Mouse (Mus musculus) embryonic facial prominence, embryonic 15.5 days (tissue): ENCODE results near the gene Nop16. TPM values are rescaled to one million over a fixed set of nuclear protein-coding genes. Genes with fewer than 3 reads are reported as not detected.
"Not testable (repeated sequence)": the region's sequence is repeated elsewhere in the genome, so short reads cannot be mapped to it uniquely, and the experiment has no call there.

ENCODE experiments used
- ATAC-seq: fragments of 200-750 bp; cut with Nextera tagmentation; 2 replicates; pipeline ENCODE4 v1.8.0; 2017; ENCODE audit warnings: low read depth, moderate TSS enrichment; ENCODE audit not compliant: insufficient number of reproducible peaks, low FRiP score, low TSS enrichment
- H3K27ac ChIP-seq: fragments of 300-500 bp; sonication (generic); replicated peaks from 2 replicates; pipeline ENCODE4 v1.5.1; 2015; ENCODE audit warnings: mild to moderate bottlenecking, inconsistent platforms
- H3K27me3 ChIP-seq: fragments of 300-500 bp; sonication (generic); 2 replicates; pipeline ENCODE4 v1.6.1; 2015; ENCODE audit warnings: inconsistent platforms
- H3K36me3 ChIP-seq: fragments of 300-500 bp; sonication (generic); 2 replicates; pipeline ENCODE4 v1.6.1; 2015; ENCODE audit warnings: mild to moderate bottlenecking, inconsistent platforms
- H3K4me1 ChIP-seq: fragments of 300-500 bp; sonication (generic); 2 replicates; pipeline ENCODE4 v1.6.1; 2015; ENCODE audit warnings: inconsistent platforms
- H3K4me2 ChIP-seq: fragments of 300-500 bp; sonication (generic); replicated peaks from 2 replicates; pipeline ENCODE4 v1.6.1; 2015; ENCODE audit warnings: mild to moderate bottlenecking, inconsistent platforms
- H3K4me3 ChIP-seq: fragments of 300-500 bp; sonication (generic); replicated peaks from 2 replicates; pipeline ENCODE4 v1.5.1; 2015; ENCODE audit warnings: mild to moderate bottlenecking, inconsistent platforms
- H3K9ac ChIP-seq: fragments of 300-500 bp; sonication (generic); 2 replicates; pipeline ENCODE4 v1.6.1; 2015; ENCODE audit warnings: inconsistent platforms
- H3K9me3 ChIP-seq: fragments of 300-500 bp; sonication (generic); replicated peaks from 2 replicates; pipeline ENCODE4 v1.6.1; 2016; ENCODE audit warnings: inconsistent platforms
- WGBS: fragments of 180-500 bp; shearing (Covaris S2); methylation state at CpG from one replicate; pipeline ENCODE4 v1.1.7; 2015; 5-methylcytosine and 5-hydroxymethylcytosine counted together
- polyA plus RNA-seq: library from polyadenylated mRNA; unstranded; fragments of >200 nt; fragmentation: Nextera tagmentation; extraction: Ambion mirVana; gene quantifications from 2 replicates; pipeline ENCODE4 v1.2.1, GENCODE M21; 2015

Nop16 gene
- polyA plus RNA-seq: 88.1 and 90.6 TPM in 2 replicates

- Histone ChIP-seq H3K27me3 (no peaks in the 10 kb centered on the region), H3K36me3 (peaks cover 44% of the 10 kb centered on the region), H3K4me3 (peak within 1 kb of the TSS; percentile 94), H3K27ac (peak within 1 kb of the TSS; percentile 94), H3K4me2 (peak within 1 kb of the TSS; percentile 71), H3K9ac (peak within 1 kb of the TSS; percentile 93), H3K4me1 (peaks cover 22% of the 10 kb centered on the region), H3K9me3 (no peaks in the 10 kb centered on the region)
- peak; percentile 97 for ATAC-seq
- under 1% methylated on average over 51 of the region's 51 CpGs for WGBS
Measured at GRCm38 (mm10) chr13:54589996-54590951, at the start of gene Nop16, which contains the start of gene Higd2a. TSS of gene Nop16 (minus strand) at chr13:54590090. TSS of gene Higd2a (plus strand) at chr13:54590207.

GRCm38 (mm10) chr13:54635011-54635410 is 45.1 kb upstream of the Nop16 start:
- no peak for ATAC-seq
- Histone ChIP-seq H3K9me3 (no peaks in the 10 kb centered on the region), H3K4me2 (no peak overlapping the region), H3K9ac (no peak overlapping the region), H3K4me3 (no peak overlapping the region), H3K4me1 (no peaks in the 10 kb centered on the region), H3K27ac (no peak overlapping the region), H3K27me3 (no peaks in the 10 kb centered on the region), H3K36me3 (peaks cover 28% of the 10 kb centered on the region)
- 94% methylated on average over 3 of the region's 3 CpGs for WGBS

- Histone ChIP-seq H3K4me3 (no peak overlapping the region), H3K4me1 (0 out of 2 replicates have a peak, but pooled peaks cover 3% of the 10 kb centered on the region), H3K9me3 (no peaks in the 10 kb centered on the region), H3K4me2 (no peak overlapping the region), H3K27ac (no peak overlapping the region), H3K9ac (no peak overlapping the region), H3K27me3 (no peaks in the 10 kb centered on the region), H3K36me3 (peaks cover 8% of the 10 kb centered on the region; the same call in 1 of the 2 replicates)
- ATAC-seq: no peak
- WGBS: 70% methylated on average over 3 of the region's 3 CpGs
Measured at GRCm38 (mm10) chr13:54632731-54633277, 42.9 kb upstream of the Nop16 start.

- no peaks in the 10 kb centered on the region for H3K27me3 ChIP-seq
- no peak overlapping the region for H3K9ac ChIP-seq
- H3K27ac ChIP-seq: 0 out of 2 replicates have a peak overlapping the region, but pooled peaks have one; percentile 28
- H3K9me3 ChIP-seq: no peaks in the 10 kb centered on the region
- H3K4me3 ChIP-seq: no peak overlapping the region
- ATAC-seq: no peak
- peaks cover 9% of the 10 kb centered on the region; the same call in 1 of the 2 replicates for H3K4me1 ChIP-seq
- H3K36me3 ChIP-seq: no peaks in the 10 kb centered on the region; the same call in 1 of the 2 replicates
- no peak overlapping the region for H3K4me2 ChIP-seq
- 70% methylated on average over 4 of the region's 4 CpGs for WGBS
Measured at GRCm38 (mm10) chr13:54629128-54629527, 39.2 kb upstream of the Nop16 start.

GRCm38 (mm10) chr13:54621960-54622521 is 32.2 kb upstream of the Nop16 start:
- peak overlapping the region; percentile 94 for H3K4me3 ChIP-seq
- peak overlapping the region; percentile 89 for H3K27ac ChIP-seq
- peak overlapping the region; percentile 75 for H3K4me2 ChIP-seq
- ATAC-seq: peak; percentile 44
- no peaks in the 10 kb centered on the region for H3K36me3 ChIP-seq
- H3K27me3 ChIP-seq: no peaks in the 10 kb centered on the region; the same call in 1 of the 2 replicates
- peak overlapping the region; percentile 92 for H3K9ac ChIP-seq
- no peaks in the 10 kb centered on the region for H3K9me3 ChIP-seq
- under 1% methylated on average over 27 of the region's 27 CpGs for WGBS
- H3K4me1 ChIP-seq: peaks cover 21% of the 10 kb centered on the region

GRCm38 (mm10) chr13:54621155-54621932 is 31.5 kb upstream of the Nop16 start, which contains the start of gene Faf2:
TSS of gene Faf2 (plus strand) at chr13:54621784.
- Histone ChIP-seq H3K4me1 (peaks cover 21% of the 10 kb centered on the region), H3K27me3 (no peaks in the 10 kb centered on the region; the same call in 1 of the 2 replicates), H3K27ac (peak within 1 kb of the TSS; percentile 89), H3K36me3 (no peaks in the 10 kb centered on the region), H3K9ac (peak within 1 kb of the TSS; percentile 92), H3K4me2 (peak within 1 kb of the TSS; percentile 75), H3K9me3 (no peaks in the 10 kb centered on the region), H3K4me3 (peak within 1 kb of the TSS; percentile 94)
- WGBS: 11% methylated on average over 44 of the region's 44 CpGs
- ATAC-seq: peak; percentile 95

- Histone ChIP-seq H3K4me2 (no peak overlapping the region), H3K4me3 (no peak overlapping the region), H3K4me1 (no peaks in the 10 kb centered on the region), H3K9me3 (no peaks in the 10 kb centered on the region), H3K27ac (no peak overlapping the region), H3K36me3 (no peaks in the 10 kb centered on the region), H3K27me3 (no peaks in the 10 kb centered on the region; the same call in 1 of the 2 replicates), H3K9ac (no peak overlapping the region)
- WGBS: 58% methylated on average over 6 of the region's 6 CpGs
- no peak for ATAC-seq
Measured at GRCm38 (mm10) chr13:54616998-54617397, 27.1 kb upstream of the Nop16 start.

- no peak overlapping the region for H3K4me2 ChIP-seq
- no peaks in the 10 kb centered on the region; the same call in 1 of the 2 replicates for H3K27me3 ChIP-seq
- no peaks in the 10 kb centered on the region for H3K36me3 ChIP-seq
- no peak overlapping the region for H3K4me3 ChIP-seq
- no peaks in the 10 kb centered on the region for H3K4me1 ChIP-seq
- H3K9ac ChIP-seq: no peak overlapping the region
- WGBS: 81% methylated on average over 8 of the region's 8 CpGs
- no peaks in the 10 kb centered on the region for H3K9me3 ChIP-seq
- no peak overlapping the region for H3K27ac ChIP-seq
- ATAC-seq: no peak
Measured at GRCm38 (mm10) chr13:54616307-54616706, 26.4 kb upstream of the Nop16 start.

GRCm38 (mm10) chr13:54613141-54613540 is 23.3 kb upstream of the Nop16 start:
- 88% methylated on average over 8 of the region's 8 CpGs for WGBS
- not testable (repeated sequence) for H3K9me3 ChIP-seq, H3K4me2 ChIP-seq

GRCm38 (mm10) chr13:54610972-54611754 is 21.3 kb upstream of the Nop16 start, which contains the start of gene Cltb:
TSS of gene Cltb (minus strand) at chr13:54611344.
- Histone ChIP-seq H3K9me3 (no peaks in the 10 kb centered on the region), H3K9ac (peak within 1 kb of the TSS; percentile 73), H3K4me3 (peak within 1 kb of the TSS; percentile 77), H3K4me1 (peaks cover 24% of the 10 kb centered on the region), H3K4me2 (peak within 1 kb of the TSS; percentile 92), H3K27ac (peak within 1 kb of the TSS; percentile 72), H3K27me3 (no peaks in the 10 kb centered on the region), H3K36me3 (no peaks in the 10 kb centered on the region)
- peak; percentile 62 for ATAC-seq
- under 1% methylated on average over 64 of the region's 66 CpGs for WGBS

More at GRCm38 (mm10) chr13:54613141-54613540, 23.3 kb upstream of the Nop16 start:
- not testable (repeated sequence) for H3K9ac ChIP-seq, H3K4me3 ChIP-seq, H3K36me3 ChIP-seq, H3K27ac ChIP-seq, ATAC-seq, H3K27me3 ChIP-seq
- peaks cover 24% of the 10 kb centered on the region for H3K4me1 ChIP-seq
